In the genomic region with DNA sequence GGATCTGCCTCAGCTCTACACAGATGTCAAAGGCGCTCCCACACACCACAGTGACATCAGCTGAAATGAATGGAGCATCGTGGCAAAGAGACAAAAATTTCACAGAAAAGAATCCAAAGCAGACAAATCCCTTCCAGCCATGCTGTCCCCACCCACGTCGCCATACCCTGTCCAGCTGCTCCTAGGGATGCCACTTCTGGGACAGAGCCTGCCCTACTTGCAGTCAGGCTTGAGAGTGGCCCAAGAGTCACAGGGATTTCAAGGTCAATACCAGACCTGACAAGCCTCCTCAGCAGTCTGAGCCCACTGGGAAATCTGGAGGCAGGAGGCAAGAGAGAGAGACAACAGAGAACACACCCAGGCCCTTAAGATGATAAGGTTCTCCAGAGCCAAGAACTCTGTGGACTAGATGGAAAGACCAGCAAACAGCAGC, we compare ENCODE assay signal across 11 mouse cellular contexts. TPM values are rescaled to one million over a fixed set of nuclear protein-coding genes. Genes with fewer than 3 reads are reported as not detected.
DNase-seq lines count a peak whose midpoint lies in the region; ATAC-seq and TF ChIP-seq lines count a peak whose summit lies in the region.
"Had no signal": no experiment of that assay in that cellular context is flagged by ENCODE, and none has a peak within 500 bp of the region (broad histone marks: within the 10 kb centered on the region; RNA-seq: fewer than 3 reads in every experiment).

No protein-coding gene starts in this region.

- H3K9me3 ChIP-seq in lung, embryonic 16.5 days (ENCODE audit: control insufficient read depth, low read length) = no peaks in the 10 kb centered on the region
- H3K9me3 ChIP-seq: hindbrain, embryonic 15.5 days had no signal

- no peak overlapping the region for H3K4me2 ChIP-seq in lung, embryonic 16.5 days (ENCODE audit: low read depth, low read length)
- H3K4me2 ChIP-seq: hindbrain, embryonic 15.5 days; lung, embryonic 14.5 days had no signal

- no peaks in the 10 kb centered on the region for H3K36me3 ChIP-seq in lung, embryonic 16.5 days (ENCODE audit: control insufficient read depth, insufficient read depth, low read length)
- H3K36me3 ChIP-seq: hindbrain, embryonic 15.5 days had no signal

- ATAC-seq in lung, embryonic 16.5 days (ENCODE audit: low read depth) = 0 out of 2 replicates have a peak, but pooled peaks have one; percentile 15

- 55% methylated on average over 4 of the region's 4 CpGs for WGBS in lung, embryonic 16.5 days
- 58% methylated on average over 4 of the region's 4 CpGs for WGBS in lung, adult 2 months

- H3K4me3 ChIP-seq in lung, embryonic 16.5 days (ENCODE audit: low read length) = no peak overlapping the region
- no peak overlapping the region for H3K4me3 ChIP-seq in lung, adult 2 months (replicated peaks; ENCODE audit: extremely low read depth, low read depth, low read length)
- H3K4me3 ChIP-seq: hindbrain, embryonic 15.5 days had no signal

- DNase-seq in lung, adult 2 months = no peak
- DNase-seq in gastrocnemius, postnatal 36 days = peak; percentile 35 to 44
- DNase-seq in layer of hippocampus, adult 18-20 months (ENCODE audit: low spot score in 2 of 2) = peak; percentile 52 to 72
- peak; percentile 48 for DNase-seq in testis, postnatal 10 days (ENCODE audit: low spot score)
- no peak for DNase-seq in adrenal gland, adult 2 months
- no peak for DNase-seq in natural killer cell, adult 2 months (ENCODE audit: low spot score in 2 of 2)
- DNase-seq: adrenal gland, postnatal 36 days; cerebellum, adult 9-11 months; lung, embryonic 14.5 days had no signal

- H3K4me1 ChIP-seq in lung, embryonic 16.5 days (replicated peaks; ENCODE audit: control insufficient read depth, insufficient read depth, low read length) = no peaks in the 10 kb centered on the region
- peaks cover 2% of the 10 kb centered on the region; the same call in 1 of the 2 replicates for H3K4me1 ChIP-seq in lung, adult 2 months (ENCODE audit: control insufficient read depth, insufficient read depth, low read length)
- H3K4me1 ChIP-seq: hindbrain, embryonic 15.5 days had no signal

- no peak overlapping the region for H3K27ac ChIP-seq in lung, embryonic 16.5 days (ENCODE audit: low read length)
- H3K27ac ChIP-seq: hindbrain, embryonic 15.5 days had no signal

- no peak for TF ChIP-seq POLR2A in lung, adult 2 months (IDR thresholded peaks at IDR 0.05; ENCODE audit: borderline replicate concordance, extremely low read depth, low read depth, low read length)

- intact Hi-C loops in gastrocnemius, postnatal 36 days (cut with DNase I) = no loop called here

- no peaks in the 10 kb centered on the region for H3K27me3 ChIP-seq in lung, embryonic 16.5 days (ENCODE audit: control insufficient read depth, insufficient read depth, low read depth, low read length)

- no peak overlapping the region for H3K9ac ChIP-seq in lung, embryonic 16.5 days (ENCODE audit: low read length)
- H3K9ac ChIP-seq: hindbrain, embryonic 15.5 days; lung, embryonic 14.5 days had no signal

- no peak for TF ChIP-seq CTCF in lung, adult 2 months (IDR thresholded peaks at IDR 0.05; ENCODE audit: insufficient read depth, low read length)

RNA-seq across cellular contexts. Expression of a gene that starts 24.4 kb away (rescaled TPM):
- polyA plus RNA-seq in lung, embryonic 16.5 days (2015; fragmentation: Nextera tagmentation; extraction: Ambion mirVana) = 3.9 and 4.6 TPM in 2 replicates
- 26.4 and 28.2 TPM in 2 replicates for polyA plus RNA-seq in lung, adult 2 months (2012; rRNA removed)
- total RNA-seq in gastrocnemius, postnatal 36 days (2021) = 1 to 10 TPM; 1.8 to 2.3 TPM
- total RNA-seq in layer of hippocampus, adult 18-20 months (2021) = 10 to 100 TPM; 68.2 to 70.6 TPM
- total RNA-seq in adrenal gland, adult 2 months (2021) = 10 to 100 TPM; 24.4 to 50.2 TPM
- 27.7 and 29.3 TPM in 2 replicates for polyA plus RNA-seq in adrenal gland, adult 2 months (2012; rRNA removed)

Comparison
In these comparisons a context has a peak if more than half of its experiments do, and no peak if none do; other contexts are left out.
1. DNase-seq: peak in gastrocnemius, postnatal 36 days (2 of 2), layer of hippocampus, adult 18-20 months (2 of 2) and testis, postnatal 10 days (single experiment); none in lung, adult 2 months (single experiment), adrenal gland, adult 2 months (single experiment) and natural killer cell, adult 2 months (0 of 2).
2. RNA of a gene that starts 24.4 kb away (total RNA-seq): 68.2 to 70.6 TPM in layer of hippocampus, adult 18-20 months and 24.4 to 50.2 TPM in adrenal gland, adult 2 months; 1.8 to 2.3 TPM in gastrocnemius, postnatal 36 days; every median in the first group is over 4 times any median in the second.